Mouse (Mus musculus) hindbrain, embryonic 14.5 days (tissue): ENCODE results near the gene Cnr1. TPM values are rescaled to one million over a fixed set of nuclear protein-coding genes. Genes with fewer than 3 reads are reported as not detected.
A peak's percentile ranks its signal among the peaks of the same experiment; 100 is the strongest.

ENCODE experiments used
- ATAC-seq: fragments of 200-750 bp; cut with Nextera tagmentation; 2 replicates; pipeline ENCODE4 v1.8.0; 2017; ENCODE audit warnings: moderate number of reproducible peaks, mild to moderate bottlenecking, moderate TSS enrichment, moderate library complexity; ENCODE audit not compliant: low FRiP score
- DNase-seq: peaks from one replicate; pipeline ENCODE4 v3.0.0-alpha.2; 2015; ENCODE audit warnings: low spot score
- H3K27ac ChIP-seq: fragments of 300-500 bp; sonication (generic); 2 replicates; pipeline ENCODE4 v1.5.1; 2014; ENCODE audit warnings: mild to moderate bottlenecking, moderate library complexity
- H3K27me3 ChIP-seq: fragments of 300-500 bp; sonication (generic); 2 replicates; pipeline ENCODE4 v1.6.1; 2014; ENCODE audit warnings: mild to moderate bottlenecking, low read length, mixed read lengths; ENCODE audit not compliant: control insufficient read depth, insufficient read depth
- H3K36me3 ChIP-seq: fragments of 300-500 bp; sonication (generic); replicated peaks from 2 replicates; pipeline ENCODE4 v1.6.1; 2014; ENCODE audit not compliant: control insufficient read depth, insufficient read depth
- H3K4me1 ChIP-seq: fragments of 300-500 bp; sonication (generic); replicated peaks from 2 replicates; pipeline ENCODE4 v1.6.1; 2014; ENCODE audit warnings: antibody characterized with exemption, low read length, mixed read lengths; ENCODE audit not compliant: control insufficient read depth, insufficient read depth
- H3K4me2 ChIP-seq: fragments of 300-500 bp; sonication (generic); replicated peaks from 2 replicates; pipeline ENCODE4 v1.6.1; 2014; ENCODE audit warnings: mild to moderate bottlenecking, moderate library complexity
- H3K4me3 ChIP-seq: fragments of 300-500 bp; sonication (generic); replicated peaks from 2 replicates; pipeline ENCODE4 v1.5.1; 2014; ENCODE audit warnings: mild to moderate bottlenecking, low read length
- H3K9ac ChIP-seq: fragments of 300-500 bp; sonication (generic); 2 replicates; pipeline ENCODE4 v1.6.1; 2014
- H3K9me3 ChIP-seq: fragments of 300-500 bp; sonication (generic); 2 replicates; pipeline ENCODE4 v1.6.1; 2016; ENCODE audit warnings: low read length; ENCODE audit not compliant: control insufficient read depth
- WGBS: fragments of 180-500 bp; shearing (Covaris S2); extraction: QIAGEN DNeasy Blood & Tissue Kit; methylation state at CpG from one replicate; pipeline ENCODE4 v1.1.7; 2014; 5-methylcytosine and 5-hydroxymethylcytosine counted together
- polyA plus RNA-seq: library from polyadenylated mRNA; unstranded; fragments of >200 nt; fragmentation: Nextera tagmentation; extraction: Ambion mirVana; gene quantifications from 2 replicates; pipeline ENCODE4 v1.2.1, GENCODE M21; 2014

The Cnr1 gene
- polyA plus RNA-seq: 86.3 and 90.6 TPM in 2 replicates

- H3K4me1 ChIP-seq: peaks cover 5% of the 10 kb centered on the region; the same call in 1 of the 2 replicates
- no peaks in the 10 kb centered on the region for H3K36me3 ChIP-seq
- DNase-seq (peak; percentile 74), ATAC-seq (peak; percentile 91)
- 0% methylated on average over 72 of the region's 77 CpGs for WGBS
- H3K9ac ChIP-seq: peak within 1 kb of the TSS; percentile 99
- H3K4me3 ChIP-seq: peak within 1 kb of the TSS; percentile 81
- H3K27ac ChIP-seq: peak within 1 kb of the TSS; percentile 97
- H3K9me3 ChIP-seq: no peaks in the 10 kb centered on the region
- peaks cover 4% of the 10 kb centered on the region; the same call in 1 of the 2 replicates for H3K27me3 ChIP-seq
- H3K4me2 ChIP-seq: peak within 1 kb of the TSS; percentile 92
Observed at GRCm38 (mm10) chr4:33924234-33924888, at the start of gene Cnr1. Gene Cnr1 (plus strand): TSS chr4:33924593.

DNA sequence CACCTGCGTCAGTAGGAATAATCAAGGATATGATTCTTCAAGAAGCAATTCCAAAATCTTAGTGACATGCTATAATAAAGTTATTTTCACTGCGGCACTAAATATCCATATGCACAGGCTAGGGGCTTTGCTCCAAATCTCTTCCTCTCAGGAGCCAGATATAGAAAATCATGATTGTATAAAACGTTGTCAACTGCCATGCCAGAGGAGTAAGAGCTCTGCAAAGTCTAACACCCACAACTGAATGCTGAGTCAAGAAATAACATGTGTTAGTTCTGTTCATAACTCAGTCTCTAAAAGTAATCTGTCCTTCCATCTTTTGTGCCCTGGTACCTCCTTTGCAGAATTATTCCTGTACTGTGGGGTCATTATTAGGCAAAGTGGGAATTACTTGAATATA is 44.4 kb upstream of the Cnr1 start:
- no peak overlapping the region for H3K4me2 ChIP-seq
- 93% methylated on average over 3 of the region's 3 CpGs for WGBS
- H3K4me1 ChIP-seq: no peaks in the 10 kb centered on the region
- H3K27ac ChIP-seq: no peak overlapping the region
- H3K4me3 ChIP-seq: no peak overlapping the region
- ATAC-seq (no peak), DNase-seq (no peak)
- H3K9ac ChIP-seq: no peak overlapping the region
- H3K36me3 ChIP-seq: no peaks in the 10 kb centered on the region
- no peaks in the 10 kb centered on the region for H3K27me3 ChIP-seq
- no peaks in the 10 kb centered on the region for H3K9me3 ChIP-seq

- DNase-seq (no peak), ATAC-seq (peak; percentile 57; the same call in 1 of the 2 replicates)
- H3K27ac ChIP-seq: no peak overlapping the region
- H3K9me3 ChIP-seq: no peaks in the 10 kb centered on the region
- no peak overlapping the region for H3K4me2 ChIP-seq
- H3K36me3 ChIP-seq: no peaks in the 10 kb centered on the region
- H3K4me1 ChIP-seq: no peaks in the 10 kb centered on the region
- H3K27me3 ChIP-seq: no peaks in the 10 kb centered on the region
- no peak overlapping the region for H3K9ac ChIP-seq
- 72% methylated on average over 3 of the region's 3 CpGs for WGBS
- no peak overlapping the region for H3K4me3 ChIP-seq
Observed at GRCm38 (mm10) chr4:33886026-33886425, 38.4 kb upstream of the Cnr1 start.

DNA sequence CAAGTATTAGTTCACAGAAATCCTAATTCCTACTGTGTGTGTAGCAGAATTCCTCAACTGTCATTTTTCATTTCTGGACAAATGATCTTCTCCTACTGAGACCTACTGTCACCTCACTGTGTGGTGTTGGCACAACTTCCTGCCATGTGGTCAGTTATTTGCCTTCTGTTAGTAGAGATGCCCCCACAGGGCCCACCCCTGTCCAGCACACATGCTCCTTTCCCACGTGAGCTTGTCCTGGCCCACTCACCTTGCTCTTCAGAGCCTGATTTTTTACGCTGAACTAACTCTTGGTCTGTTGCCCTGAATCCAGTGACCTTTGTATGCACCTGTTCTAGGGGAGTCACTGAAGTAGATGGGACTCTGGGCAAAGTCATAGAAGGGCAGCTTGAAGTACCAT is 34.4 kb upstream of the Cnr1 start:
- ATAC-seq (no peak), DNase-seq (no peak)
- H3K36me3 ChIP-seq: no peaks in the 10 kb centered on the region
- 87% methylated on average over 2 of the region's 2 CpGs for WGBS
- no peak overlapping the region for H3K9ac ChIP-seq
- no peak overlapping the region for H3K4me3 ChIP-seq
- H3K4me2 ChIP-seq: no peak overlapping the region
- no peaks in the 10 kb centered on the region for H3K27me3 ChIP-seq
- H3K4me1 ChIP-seq: no peaks in the 10 kb centered on the region
- no peaks in the 10 kb centered on the region for H3K9me3 ChIP-seq
- no peak overlapping the region for H3K27ac ChIP-seq

- WGBS: 40% methylated on average over 7 of the region's 7 CpGs
- Histone ChIP-seq H3K27ac (no peak overlapping the region), H3K4me2 (no peak overlapping the region), H3K36me3 (no peaks in the 10 kb centered on the region), H3K9me3 (no peaks in the 10 kb centered on the region), H3K4me1 (no peaks in the 10 kb centered on the region), H3K4me3 (no peak overlapping the region), H3K27me3 (no peaks in the 10 kb centered on the region), H3K9ac (no peak overlapping the region)
- no peak for DNase-seq
- ATAC-seq: no peak
Observed at GRCm38 (mm10) chr4:33892178-33892869, 32.1 kb upstream of the Cnr1 start.

DNA sequence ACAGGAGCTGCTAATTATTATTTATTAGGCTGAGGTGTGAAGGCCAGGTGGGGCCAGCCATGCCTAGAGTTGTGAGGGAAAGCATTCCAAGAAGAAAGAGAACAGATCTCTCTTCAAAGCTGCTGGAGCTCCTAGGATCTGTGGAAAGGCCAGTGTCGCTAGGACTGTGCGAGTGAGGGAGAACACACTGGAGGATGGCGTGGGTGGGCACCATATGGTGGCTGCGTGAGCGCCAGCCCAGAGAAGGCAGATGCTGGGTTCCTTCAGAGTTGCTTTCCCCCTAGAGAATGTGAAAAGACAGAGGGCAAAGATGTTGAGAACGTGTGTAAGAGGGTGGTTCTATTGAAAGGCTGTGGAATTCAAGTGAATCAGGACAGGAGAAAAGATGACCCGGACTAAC is 30.6 kb upstream of the Cnr1 start:
- Histone ChIP-seq H3K36me3 (no peaks in the 10 kb centered on the region), H3K27ac (no peak overlapping the region), H3K4me1 (no peaks in the 10 kb centered on the region), H3K9ac (no peak overlapping the region), H3K4me3 (no peak overlapping the region), H3K9me3 (no peaks in the 10 kb centered on the region), H3K27me3 (no peaks in the 10 kb centered on the region), H3K4me2 (no peak overlapping the region)
- DNase-seq: no peak
- no peak for ATAC-seq
- WGBS: 79% methylated on average over 7 of the region's 7 CpGs

DNA sequence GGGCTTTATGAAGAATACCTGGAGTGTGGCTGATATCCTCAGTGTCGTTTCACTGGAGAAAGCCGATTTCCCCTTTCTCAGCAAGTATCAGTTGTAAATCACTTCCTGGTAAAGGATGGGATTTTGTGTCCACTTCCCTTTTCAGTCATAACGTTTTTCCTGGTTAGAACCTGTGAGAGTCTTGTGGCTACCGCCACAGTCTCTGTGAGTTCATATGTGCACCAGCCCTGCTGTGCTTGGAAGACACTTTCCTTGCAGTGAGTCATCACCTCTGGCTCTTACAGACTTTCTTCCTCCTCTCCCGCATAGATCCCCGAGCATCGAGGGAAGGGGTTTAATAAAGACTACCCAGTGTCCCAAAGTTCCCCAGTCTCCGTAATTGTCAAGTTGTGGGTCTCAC is 29.3 kb upstream of the Cnr1 start:
- Histone ChIP-seq H3K27ac (no peak overlapping the region), H3K27me3 (no peaks in the 10 kb centered on the region), H3K4me3 (no peak overlapping the region), H3K36me3 (no peaks in the 10 kb centered on the region), H3K4me1 (no peaks in the 10 kb centered on the region), H3K4me2 (no peak overlapping the region), H3K9ac (no peak overlapping the region), H3K9me3 (no peaks in the 10 kb centered on the region)
- 72% methylated on average over 8 of the region's 8 CpGs for WGBS
- DNase-seq (no peak), ATAC-seq (no peak)

DNA sequence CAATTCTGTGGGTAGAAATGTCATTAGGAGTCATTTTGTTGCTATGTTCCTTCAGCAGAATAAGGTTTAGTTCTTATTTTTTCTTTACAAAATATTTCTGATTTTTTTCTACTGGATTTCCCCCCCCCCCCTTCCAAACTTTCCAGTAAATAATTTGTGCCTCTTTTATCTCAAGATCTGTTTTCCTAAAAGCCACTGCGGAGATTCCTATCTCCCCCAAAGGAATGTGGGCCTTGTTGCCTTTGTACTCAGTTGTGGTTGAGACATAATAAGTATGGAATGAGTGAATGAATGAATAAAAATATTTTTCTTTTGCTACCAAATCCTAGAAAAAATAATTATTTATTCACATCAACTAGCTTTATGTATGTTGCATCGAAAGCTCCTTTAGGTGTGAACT is 28.9 kb upstream of the Cnr1 start:
- 95% methylated on average over 2 of the region's 2 CpGs for WGBS
- Histone ChIP-seq H3K4me1 (no peaks in the 10 kb centered on the region), H3K27me3 (no peaks in the 10 kb centered on the region), H3K9ac (no peak overlapping the region), H3K4me3 (no peak overlapping the region), H3K4me2 (no peak overlapping the region), H3K27ac (no peak overlapping the region), H3K9me3 (no peaks in the 10 kb centered on the region), H3K36me3 (no peaks in the 10 kb centered on the region)
- DNase-seq (no peak), ATAC-seq (no peak)

- Histone ChIP-seq H3K4me2 (no peak overlapping the region), H3K9me3 (no peaks in the 10 kb centered on the region), H3K36me3 (no peaks in the 10 kb centered on the region), H3K27me3 (no peaks in the 10 kb centered on the region), H3K9ac (no peak overlapping the region), H3K4me3 (no peak overlapping the region), H3K4me1 (no peaks in the 10 kb centered on the region), H3K27ac (no peak overlapping the region)
- 89% methylated on average over 3 of the region's 3 CpGs for WGBS
- ATAC-seq (no peak), DNase-seq (no peak)
Observed at GRCm38 (mm10) chr4:33901659-33902058, 22.7 kb upstream of the Cnr1 start.
